Mouse (Mus musculus) ES-Bruce4 (cell line): Measurements from ENCODE around the gene Wdr6.

ENCODE experiments used
- CTCF ChIP-seq: IDR thresholded peaks from one replicate; pipeline ENCODE4 v1.8.1; 2011; ENCODE audit warnings: low read depth, low read length
- EP300 ChIP-seq: IDR thresholded peaks from 2 replicates; pipeline ENCODE4 v1.6.1; 2011; ENCODE audit warnings: low read depth, low read length; ENCODE audit not compliant: insufficient read depth
- POLR2A ChIP-seq: IDR thresholded peaks from one replicate; pipeline ENCODE4 v1.8.1; 2011; ENCODE audit warnings: low read length; ENCODE audit not compliant: insufficient read depth

DNA sequence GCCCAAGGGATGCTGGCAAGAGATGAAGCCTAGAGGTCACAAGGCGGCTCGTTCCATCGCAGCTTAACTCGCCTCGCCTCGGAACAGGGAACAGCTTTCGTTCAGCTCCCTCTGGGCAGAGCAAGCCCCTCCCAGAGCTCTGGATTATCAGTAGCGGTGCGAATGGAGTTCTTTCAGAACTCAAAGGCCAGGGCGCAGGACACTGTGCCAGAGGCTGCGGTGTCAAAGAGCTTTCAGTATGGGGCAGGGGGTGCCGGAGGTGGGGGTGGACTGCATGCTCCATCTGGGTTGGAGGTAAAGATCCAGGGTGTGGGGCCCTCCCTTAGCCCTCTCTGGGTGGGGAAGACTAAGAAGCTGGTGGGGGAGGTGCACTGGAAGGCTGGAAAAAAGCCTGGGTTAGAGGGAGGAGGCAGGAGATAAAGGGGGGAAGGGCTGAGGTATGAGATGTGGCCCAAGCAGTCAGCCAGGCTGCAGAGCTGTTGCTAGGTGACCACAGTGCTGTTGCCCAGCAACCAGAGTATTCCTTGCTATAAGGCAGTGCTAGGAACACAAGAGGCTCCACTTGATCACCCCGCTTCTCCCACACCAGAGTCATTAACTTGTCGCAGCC lies 9.1 kb upstream of the Wdr6 start:
- TF ChIP-seq CTCF (no peak), POLR2A (no peak), EP300 (no peak)
